Mouse (Mus musculus) thymus, adult 2 months (tissue): Measurements from ENCODE around the gene Haghl.

Source experiments
- CTCF ChIP-seq: fragments of 200-500 bp; IDR thresholded peaks from 2 replicates; pipeline ENCODE4 v1.5.1; 2012; ENCODE audit warnings: mild to moderate bottlenecking, control low read depth, low read length, moderate library complexity, borderline replicate concordance; ENCODE audit not compliant: control insufficient read depth, poor library complexity, insufficient read depth; ENCODE audit errors: extremely low read depth
- POLR2A ChIP-seq: fragments of 200-500 bp; IDR thresholded peaks from 2 replicates; pipeline ENCODE4 v1.6.1; 2012; ENCODE audit warnings: mild to moderate bottlenecking, low read length, control low read depth, moderate library complexity; ENCODE audit not compliant: control insufficient read depth, poor library complexity, insufficient read depth; ENCODE audit errors: extremely low read depth

DNA sequence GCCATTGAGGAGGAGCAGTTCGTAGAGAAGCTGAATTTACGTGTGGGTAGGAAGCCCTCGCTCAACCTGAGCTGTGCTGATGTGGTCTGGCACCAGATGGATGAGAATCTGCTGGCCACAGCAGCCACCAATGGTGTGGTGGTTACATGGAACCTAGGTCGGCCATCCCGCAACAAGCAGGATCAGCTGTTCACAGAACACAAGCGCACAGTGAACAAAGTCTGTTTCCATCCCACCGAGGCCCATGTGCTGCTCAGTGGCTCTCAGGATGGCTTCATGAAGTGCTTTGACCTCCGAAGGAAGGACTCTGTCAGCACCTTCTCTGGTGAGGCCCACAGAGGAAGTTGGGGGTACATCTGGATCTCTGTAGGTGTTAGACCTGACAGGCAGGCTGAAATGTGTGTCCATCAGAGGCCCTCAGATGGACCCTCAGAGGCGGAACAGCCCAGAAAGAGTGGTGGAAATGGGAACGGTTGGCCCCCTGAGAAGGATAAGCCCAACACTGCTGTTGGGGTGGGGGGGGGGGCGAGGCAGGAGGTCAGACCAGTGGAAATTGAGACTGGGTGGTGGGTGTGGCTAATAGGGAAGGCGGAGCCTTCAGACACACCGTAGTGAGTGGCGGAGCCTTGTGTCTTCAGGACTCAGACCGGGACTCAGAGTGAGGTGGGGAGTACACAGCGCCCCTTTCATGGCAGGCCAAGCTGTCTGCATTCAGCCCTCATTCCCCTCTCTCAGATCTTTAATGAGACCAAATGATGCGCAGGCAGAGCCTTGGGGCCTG, 39.1 kb upstream of the Haghl start:
- TF ChIP-seq CTCF (no peak), POLR2A (no peak)
